Comparison of ENCODE assay signal across 16 mouse cellular contexts in the genomic region with DNA sequence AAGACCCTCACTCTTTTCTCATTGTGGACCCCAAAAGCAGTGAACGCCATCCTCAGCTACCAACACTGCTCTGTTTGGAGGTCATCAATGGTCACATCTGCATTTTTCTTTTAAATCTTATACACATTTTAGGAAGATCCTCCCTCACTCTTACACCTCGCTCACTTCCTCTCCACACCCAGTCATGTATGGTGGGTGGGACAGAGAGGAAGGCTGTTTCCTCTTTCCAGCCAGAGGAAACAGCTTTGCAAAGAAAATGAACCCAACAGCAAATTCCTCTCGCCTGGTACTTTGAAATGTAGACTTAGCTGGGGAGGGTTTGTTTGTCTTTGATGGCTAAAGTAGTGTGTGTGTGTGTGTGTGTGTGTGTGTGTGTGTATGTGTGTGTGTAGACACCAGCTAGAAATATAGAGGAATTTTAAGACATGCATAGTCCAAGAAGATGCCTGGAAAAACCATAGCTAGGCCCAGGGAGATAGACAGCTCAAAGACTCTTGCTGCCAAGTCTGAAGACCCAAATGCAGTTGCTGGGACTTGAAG. TPM values are rescaled to one million over a fixed set of nuclear protein-coding genes. Genes with fewer than 3 reads are reported as not detected.
DNase-seq lines count a peak whose midpoint lies in the region; ATAC-seq and TF ChIP-seq lines count a peak whose summit lies in the region.
"Had no signal": no experiment of that assay in that cellular context is flagged by ENCODE, and none has a peak within 500 bp of the region (broad histone marks: within the 10 kb centered on the region; RNA-seq: fewer than 3 reads in every experiment).

No protein-coding gene starts in this region.

- peak; percentile 51 for DNase-seq in kidney, postnatal 0 days (ENCODE audit: low spot score)
- DNase-seq in kidney, adult 9 months = no peak
- DNase-seq in A20 (ENCODE audit: low read depth, low spot score) (peak; percentile 45), MEL (ENCODE audit: low read depth, low spot score) (peak; percentile 70)
- no peak for DNase-seq in thymus, postnatal 0 days (ENCODE audit: low spot score)
- DNase-seq: cerebellum, postnatal 36 days; layer of hippocampus, adult 9-11 months; thymus, adult 2 months had no signal

- no peak overlapping the region for H3K9ac ChIP-seq in kidney, postnatal 0 days (ENCODE audit: low read depth, low read length)
- no peak overlapping the region for H3K9ac ChIP-seq in MEL (ENCODE audit: control insufficient read depth, low read depth, low read length, poor library complexity, severe bottlenecking)
- no peak overlapping the region for H3K9ac ChIP-seq in forebrain, embryonic 12.5 days
- H3K9ac ChIP-seq: embryonic facial prominence, embryonic 15.5 days; midbrain, embryonic 12.5 days; neural tube, embryonic 12.5 days had no signal

- no peaks in the 10 kb centered on the region for H3K36me3 ChIP-seq in kidney, postnatal 0 days (ENCODE audit: insufficient read depth, low read length)
- peaks cover 0 to 8% of the 10 kb centered on the region in 2 experiments; a peak in 2 of 4 replicates for H3K36me3 ChIP-seq in MEL (ENCODE audit: control insufficient read depth in 1 of 2, insufficient read depth in 2 of 2, low read length in 2 of 2)
- no peaks in the 10 kb centered on the region for H3K36me3 ChIP-seq in forebrain, embryonic 12.5 days (replicated peaks)
- H3K36me3 ChIP-seq: embryonic facial prominence, embryonic 15.5 days; heart, embryonic 10.5 days; midbrain, embryonic 12.5 days; neural tube, embryonic 12.5 days had no signal

- no peak; the same call in 1 of the 2 replicates for TF ChIP-seq RAD21 in MEL (IDR thresholded peaks at IDR 0.05; ENCODE audit: low read depth, low read length)

- no peak for ATAC-seq in kidney, postnatal 0 days (replicated peaks; ENCODE audit: low FRiP score, low read depth)
- peak; percentile 66 for ATAC-seq in monocyte, adult 5-6 weeks (replicated peaks; ENCODE audit: insufficient number of reproducible peaks, low FRiP score, low TSS enrichment, poor library complexity, severe bottlenecking)
- no peak for ATAC-seq in forebrain, embryonic 12.5 days (ENCODE audit: low FRiP score)
- ATAC-seq: activated CD4-positive, CD25-positive, alpha-beta regulatory T cell, adult 4 months; inflammation-experienced regulatory T-cells, adult 6 months had no signal

- 51% methylated on average over 3 of the region's 3 CpGs for WGBS in kidney, postnatal 0 days
- WGBS in forebrain, embryonic 12.5 days = 80% methylated on average over 3 of the region's 3 CpGs

- no peaks in the 10 kb centered on the region; the same call in 1 of the 2 replicates for H3K9me3 ChIP-seq in kidney, postnatal 0 days (replicated peaks; ENCODE audit: low read length)
- no peaks in the 10 kb centered on the region for H3K9me3 ChIP-seq in MEL (replicated peaks; ENCODE audit: insufficient read depth, low read length)
- H3K9me3 ChIP-seq in forebrain, embryonic 12.5 days = no peaks in the 10 kb centered on the region
- H3K9me3 ChIP-seq: embryonic facial prominence, embryonic 15.5 days; heart, embryonic 10.5 days; neural tube, embryonic 12.5 days had no signal

- H3K79me2 ChIP-seq in MEL (ENCODE audit: control insufficient read depth, insufficient read depth, low read length, poor library complexity) = no peaks in the 10 kb centered on the region

- H3K4me3 ChIP-seq in kidney, postnatal 0 days (replicated peaks; ENCODE audit: low read depth, low read length) = no peak overlapping the region
- no peak overlapping the region for H3K4me3 ChIP-seq in MEL (ENCODE audit: control insufficient read depth in 1 of 2, insufficient read depth in 1 of 2, low read depth in 2 of 2, low read length in 2 of 2)
- no peak overlapping the region for H3K4me3 ChIP-seq in forebrain, embryonic 12.5 days (replicated peaks)
- H3K4me3 ChIP-seq: embryonic facial prominence, embryonic 15.5 days; heart, embryonic 10.5 days; midbrain, embryonic 12.5 days; neural tube, embryonic 12.5 days had no signal

- H3K27ac ChIP-seq in kidney, postnatal 0 days = no peak overlapping the region
- 0 out of 2 replicates have a peak overlapping the region, but pooled peaks have one; percentile 16 for H3K27ac ChIP-seq in MEL (ENCODE audit: control insufficient read depth, low read depth, low read length)
- no peak overlapping the region for H3K27ac ChIP-seq in forebrain, embryonic 12.5 days
- H3K27ac ChIP-seq: embryonic facial prominence, embryonic 15.5 days; heart, embryonic 10.5 days; midbrain, embryonic 12.5 days; neural tube, embryonic 12.5 days had no signal

- no peak for TF ChIP-seq CTCF in kidney, postnatal 0 days (IDR thresholded peaks at IDR 0.05; ENCODE audit: low read depth)
- no peak for TF ChIP-seq CTCF in MEL (IDR thresholded peaks at IDR 0.05 in 2 of 3, conservative IDR thresholded peaks at IDR 0.05 in 1 of 3; ENCODE audit: control insufficient read depth in 1 of 3, insufficient read depth in 1 of 3, low read depth in 2 of 3, low read length in 3 of 3, poor library complexity in 1 of 3, severe bottlenecking in 1 of 3)

- TF ChIP-seq POLR2A in MEL (IDR thresholded peaks at IDR 0.05; ENCODE audit: control insufficient read depth in 1 of 2, insufficient read depth in 1 of 2, low read depth in 1 of 2, low read length in 2 of 2, poor library complexity in 1 of 2) = no peak

- peak in 1 of 2 experiments; percentile 26; a peak in 1 of 4 replicates for TF ChIP-seq EP300 in MEL (IDR thresholded peaks at IDR 0.05; ENCODE audit: low read depth in 1 of 2, low read length in 2 of 2)

- peaks cover 10% of the 10 kb centered on the region; the same call in 1 of the 2 replicates for H3K4me1 ChIP-seq in kidney, postnatal 0 days (replicated peaks; ENCODE audit: insufficient read depth, low read length)
- H3K4me1 ChIP-seq in MEL (ENCODE audit: control insufficient read depth in 1 of 2, insufficient read depth in 2 of 2, low read length in 2 of 2) = peaks cover 5 to 26% of the 10 kb centered on the region in 2 experiments; a peak in 3 of 4 replicates
- no peaks in the 10 kb centered on the region for H3K4me1 ChIP-seq in forebrain, embryonic 12.5 days
- H3K4me1 ChIP-seq: midbrain, embryonic 12.5 days; neural tube, embryonic 12.5 days had no signal

- H3K27me3 ChIP-seq in kidney, postnatal 0 days (ENCODE audit: insufficient read depth, low read length) = no peaks in the 10 kb centered on the region
- H3K27me3 ChIP-seq in MEL (ENCODE audit: control insufficient read depth in 1 of 2, insufficient read depth in 2 of 2, low read length in 2 of 2) = no peaks in the 10 kb centered on the region
- H3K27me3 ChIP-seq in forebrain, embryonic 12.5 days = no peaks in the 10 kb centered on the region
- H3K27me3 ChIP-seq: embryonic facial prominence, embryonic 15.5 days; midbrain, embryonic 12.5 days; neural tube, embryonic 12.5 days had no signal

- no peak overlapping the region for H3K4me2 ChIP-seq in kidney, postnatal 0 days (ENCODE audit: low read length)
- H3K4me2 ChIP-seq in forebrain, embryonic 12.5 days = no peak overlapping the region
- H3K4me2 ChIP-seq: embryonic facial prominence, embryonic 15.5 days; midbrain, embryonic 12.5 days; neural tube, embryonic 12.5 days had no signal

TF ChIP-seq in MEL, 35 proteins besides CTCF, POLR2A, EP300 and RAD21:
- 0 out of 2 replicates have a peak, but pooled peaks have one; percentile 33 for TF ChIP-seq ETS1 (IDR thresholded peaks at IDR 0.05; ENCODE audit: low read depth, low read length)
- no peak for TF ChIP-seq NELFE (IDR thresholded peaks at IDR 0.05; ENCODE audit: low read depth, low read length)
- 0 out of 2 replicates have a peak, but pooled peaks have one; percentile 20 for TF ChIP-seq HCFC1 (IDR thresholded peaks at IDR 0.05; ENCODE audit: low read depth, low read length)

RNA-seq across cellular contexts. Expression of a gene that starts 33.2 kb away (rescaled TPM):
- polyA plus RNA-seq in kidney, postnatal 0 days (2015; fragmentation: Nextera tagmentation; extraction: Ambion mirVana) = 41.7 and 41.9 TPM in 2 replicates
- total RNA-seq in MEL (2012; rRNA removed) = 12.6 and 12.9 TPM in 2 replicates
- 10 to 100 TPM in 1 of 2 experiments, not detected in 1; 22.8 TPM for polyA plus RNA-seq in MEL (2012; ENCODE audit: insufficient read depth in 1 of 2, insufficient read length in 2 of 2, low read depth in 1 of 2, low replicate concordance in 2 of 2, missing spikeins in 1 of 2)
- 15.8 to 19.0 TPM (median 18.0 TPM) in 3 replicates for total RNA-seq in monocyte, adult 5-6 weeks (2017)
- polyA plus RNA-seq in forebrain, embryonic 12.5 days (2016; fragmentation: Nextera tagmentation; extraction: Ambion mirVana) = 12.1 and 15.1 TPM in 2 replicates
- polyA plus RNA-seq in thymus, postnatal 0 days (2015; fragmentation: Nextera tagmentation; extraction: Ambion mirVana) = 15.4 and 15.9 TPM in 2 replicates

Comparison
In these comparisons a context has a peak if more than half of its experiments do, and no peak if none do; other contexts are left out.
1. DNase-seq: peak in kidney, postnatal 0 days (single experiment), A20 (single experiment) and MEL (single experiment); none in kidney, adult 9 months (single experiment) and thymus, postnatal 0 days (single experiment).